Mouse (Mus musculus): Measurements from ENCODE around the gene Pfas. TPM values are rescaled to one million over a fixed set of nuclear protein-coding genes. Genes with fewer than 3 reads are reported as not detected.
"Not testable (repeated sequence)": the region's sequence is repeated elsewhere in the genome, so short reads cannot be mapped to it uniquely, and the experiment has no call there.

Gene Pfas
- total RNA-seq, 4 experiments from 2014 or later = 4.9 to 9.3 (median 7.4) TPM

- peak; percentile 72 to 81 for DNase-seq (ENCODE audit: low spot score in 2 of 2)
These were observed 7.6 kb upstream of the Pfas start, which contains the start of gene Ctc1 for GRCm38 (mm10) chr11:69015644-69016441. Gene Ctc1, plus strand, starts transcription at chr11:69015911.

GRCm38 (mm10) chr11:69012071-69012601 is 3.9 kb upstream of the Pfas start:
- peak; percentile 77 to 84 for DNase-seq (ENCODE audit: low spot score in 2 of 2)

GRCm38 (mm10) chr11:69011445-69011844 is 3.2 kb upstream of the Pfas start:
- not testable (repeated sequence) for DNase-seq (ENCODE audit: low spot score in 2 of 2)

- no peak for DNase-seq (ENCODE audit: low spot score in 2 of 2)
These were observed 2.4 kb upstream of the Pfas start for GRCm38 (mm10) chr11:69010400-69011323.

GRCm38 (mm10) chr11:69009508-69009907 is 1.2 kb upstream of the Pfas start:
- DNase-seq (ENCODE audit: low spot score in 2 of 2) = no peak

GRCm38 (mm10) chr11:69006575-69006974 is 1.7 kb downstream of the Pfas start:
- DNase-seq (ENCODE audit: low spot score in 2 of 2) = not testable (repeated sequence)

GRCm38 (mm10) chr11:69005193-69005592 is 3.1 kb downstream of the Pfas start:
- no peak for DNase-seq (ENCODE audit: low spot score in 2 of 2)

- no peak for DNase-seq (ENCODE audit: low spot score in 2 of 2)
These were observed 4.7 kb downstream of the Pfas start for GRCm38 (mm10) chr11:69003592-69003991.

- DNase-seq (ENCODE audit: low spot score in 2 of 2) = not testable (repeated sequence)
These were observed 5.5 kb downstream of the Pfas start for GRCm38 (mm10) chr11:69002782-69003181.

- no peak for DNase-seq (ENCODE audit: low spot score in 2 of 2)
These were observed 11.2 kb downstream of the Pfas start for GRCm38 (mm10) chr11:68997080-68997479.

GRCm38 (mm10) chr11:68994377-68994776 is 13.9 kb downstream of the Pfas start:
- no peak for DNase-seq (ENCODE audit: low spot score in 2 of 2)

GRCm38 (mm10) chr11:68993122-68993521 is 15.1 kb downstream of the Pfas start:
- DNase-seq (ENCODE audit: low spot score in 2 of 2) = no peak

- peak; percentile 41 to 69 for DNase-seq (ENCODE audit: low spot score in 2 of 2)
These were observed 19.9 kb downstream of the Pfas start for GRCm38 (mm10) chr11:68988341-68988740.

- no peak for DNase-seq (ENCODE audit: low spot score in 2 of 2)
These were observed 20.8 kb downstream of the Pfas start for GRCm38 (mm10) chr11:68987365-68987882.

GRCm38 (mm10) chr11:68982639-68983369 is 25.5 kb downstream of the Pfas start:
- peak; percentile 31 to 47 for DNase-seq (ENCODE audit: low spot score in 2 of 2)

GRCm38 (mm10) chr11:68980919-68981318 is 27.3 kb downstream of the Pfas start:
- no peak for DNase-seq (ENCODE audit: low spot score in 2 of 2)

GRCm38 (mm10) chr11:68979320-68979733 is 28.9 kb downstream of the Pfas start:
- DNase-seq (ENCODE audit: low spot score in 2 of 2) = no peak

GRCm38 (mm10) chr11:68975601-68976000 is 32.7 kb downstream of the Pfas start:
- no peak for DNase-seq (ENCODE audit: low spot score in 2 of 2)

GRCm38 (mm10) chr11:68975085-68975484 is 33.2 kb downstream of the Pfas start, which contains the start of gene Rangrf:
Gene Rangrf, minus strand, starts transcription at chr11:68975185.
- no peak for DNase-seq (ENCODE audit: low spot score in 2 of 2)

- no peak for DNase-seq (ENCODE audit: low spot score in 2 of 2)
These were observed 34.2 kb downstream of the Pfas start for GRCm38 (mm10) chr11:68974059-68974450.
